Mouse (Mus musculus): ENCODE results near the gene Fam213a. TPM values are rescaled to one million over a fixed set of nuclear protein-coding genes. Genes with fewer than 3 reads are reported as not detected.
A peak's percentile ranks its signal among the peaks of the same experiment; 100 is the strongest.
"Not testable (repeated sequence)": the region's sequence is repeated elsewhere in the genome, so short reads cannot be mapped to it uniquely, and the experiment has no call there.

Gene Fam213a
- total RNA-seq (2015) = 1.8 and 3.5 TPM in 2 replicates
- total RNA-seq (2017) = 2.6 and 3.6 TPM in 2 replicates

GRCm38 (mm10) chr14:41013630-41014613 lies at the start of gene Fam213a:
TSS of gene Fam213a (minus strand) at chr14:41013788.
- peak; percentile 91 for ATAC-seq (ENCODE audit: poor library complexity, severe bottlenecking)

- ATAC-seq (ENCODE audit: poor library complexity, severe bottlenecking) = not testable (repeated sequence)
Measured at GRCm38 (mm10) chr14:41053190-41053589, 39.6 kb upstream of the Fam213a start.

GRCm38 (mm10) chr14:41052481-41052880 lies 38.9 kb upstream of the Fam213a start:
- ATAC-seq (ENCODE audit: poor library complexity, severe bottlenecking) = no peak

GRCm38 (mm10) chr14:41050471-41050870 lies 36.9 kb upstream of the Fam213a start:
- ATAC-seq (ENCODE audit: poor library complexity, severe bottlenecking) = no peak

- ATAC-seq (ENCODE audit: poor library complexity, severe bottlenecking) = no peak
Measured at GRCm38 (mm10) chr14:41047402-41047801, 33.8 kb upstream of the Fam213a start.

GRCm38 (mm10) chr14:41035146-41035798 lies 21.7 kb upstream of the Fam213a start:
- ATAC-seq (ENCODE audit: poor library complexity, severe bottlenecking) = peak; percentile 71

- peak; percentile 66 for ATAC-seq (ENCODE audit: poor library complexity, severe bottlenecking)
Measured at GRCm38 (mm10) chr14:41033135-41034110, 19.8 kb upstream of the Fam213a start.

- ATAC-seq (ENCODE audit: poor library complexity, severe bottlenecking) = no peak
Measured at GRCm38 (mm10) chr14:41030989-41031513, 17.5 kb upstream of the Fam213a start.

- no peak for ATAC-seq (ENCODE audit: poor library complexity, severe bottlenecking)
Measured at GRCm38 (mm10) chr14:41029303-41029702, 15.7 kb upstream of the Fam213a start.

GRCm38 (mm10) chr14:41025594-41026284 lies 12.2 kb upstream of the Fam213a start:
- no peak for ATAC-seq (ENCODE audit: poor library complexity, severe bottlenecking)

GRCm38 (mm10) chr14:41025087-41025486 lies 11.5 kb upstream of the Fam213a start:
- no peak for ATAC-seq (ENCODE audit: poor library complexity, severe bottlenecking)

- ATAC-seq (ENCODE audit: poor library complexity, severe bottlenecking) = no peak
Measured at GRCm38 (mm10) chr14:41021246-41021645, 7.7 kb upstream of the Fam213a start.

GRCm38 (mm10) chr14:41017460-41017859 lies 3.9 kb upstream of the Fam213a start:
- ATAC-seq (ENCODE audit: poor library complexity, severe bottlenecking) = no peak

GRCm38 (mm10) chr14:41014701-41015240 lies 1.2 kb upstream of the Fam213a start:
- ATAC-seq (ENCODE audit: poor library complexity, severe bottlenecking) = no peak

- ATAC-seq (ENCODE audit: poor library complexity, severe bottlenecking) = no peak
Measured at GRCm38 (mm10) chr14:41013143-41013542, 445 bp downstream of the Fam213a start.

GRCm38 (mm10) chr14:41011916-41012315 lies 1.7 kb downstream of the Fam213a start:
- no peak for ATAC-seq (ENCODE audit: poor library complexity, severe bottlenecking)

GRCm38 (mm10) chr14:41008138-41008537 lies 5.5 kb downstream of the Fam213a start:
- ATAC-seq (ENCODE audit: poor library complexity, severe bottlenecking) = no peak

GRCm38 (mm10) chr14:41007641-41008040 lies 5.9 kb downstream of the Fam213a start:
- ATAC-seq (ENCODE audit: poor library complexity, severe bottlenecking) = no peak

GRCm38 (mm10) chr14:41006899-41007298 lies 6.7 kb downstream of the Fam213a start:
- ATAC-seq (ENCODE audit: poor library complexity, severe bottlenecking) = peak; percentile 44; the same call in 1 of the 2 replicates

All from megakaryocyte, adult 5-6 weeks (primary cell).